9 mouse cellular contexts compared by ENCODE assay signal in genomic region chr6:99374448-99375271, GRCm38 (mm10).
DNase-seq lines count a peak whose midpoint lies in the region; ATAC-seq lines count a peak whose summit lies in the region.
"Had no signal": no experiment of that assay in that cellular context is flagged by ENCODE, and none has a peak within 500 bp of the region (broad histone marks: within the 10 kb centered on the region; RNA-seq: fewer than 3 reads in every experiment).

No protein-coding gene starts in this region.

- peaks cover 4% of the 10 kb centered on the region; the same call in 1 of the 2 replicates for H3K27me3 ChIP-seq in kidney, embryonic 15.5 days
- H3K27me3 ChIP-seq in embryonic facial prominence, embryonic 15.5 days: no peaks in the 10 kb centered on the region

- no peak overlapping the region for H3K4me3 ChIP-seq in kidney, embryonic 15.5 days (replicated peaks)
- no peak overlapping the region for H3K4me3 ChIP-seq in embryonic facial prominence, embryonic 15.5 days (replicated peaks)

- H3K4me2 ChIP-seq in kidney, embryonic 15.5 days: no peak overlapping the region
- no peak overlapping the region for H3K4me2 ChIP-seq in embryonic facial prominence, embryonic 15.5 days (replicated peaks)

- H3K36me3 ChIP-seq in kidney, embryonic 15.5 days: no peaks in the 10 kb centered on the region
- H3K36me3 ChIP-seq in embryonic facial prominence, embryonic 15.5 days: no peaks in the 10 kb centered on the region

- H3K9me3 ChIP-seq in kidney, embryonic 15.5 days (replicated peaks): no peaks in the 10 kb centered on the region
- H3K9me3 ChIP-seq in embryonic facial prominence, embryonic 15.5 days (replicated peaks): no peaks in the 10 kb centered on the region

- 0 out of 2 replicates have a peak overlapping the region, but pooled peaks have one; percentile 5 for H3K27ac ChIP-seq in kidney, embryonic 15.5 days
- peak overlapping the region; percentile 58; the same call in 1 of the 2 replicates for H3K27ac ChIP-seq in embryonic facial prominence, embryonic 15.5 days (replicated peaks)

- H3K9ac ChIP-seq in kidney, embryonic 15.5 days: no peak overlapping the region
- no peak overlapping the region for H3K9ac ChIP-seq in embryonic facial prominence, embryonic 15.5 days

- H3K4me1 ChIP-seq in kidney, embryonic 15.5 days: peaks cover 60% of the 10 kb centered on the region
- peaks cover 34% of the 10 kb centered on the region for H3K4me1 ChIP-seq in embryonic facial prominence, embryonic 15.5 days

- ATAC-seq in kidney, embryonic 15.5 days (replicated peaks; ENCODE audit: low FRiP score): no peak
- ATAC-seq in CD4-positive, CD25-positive, alpha-beta regulatory T cell, adult 4 months: peak; percentile 61
- no peak for ATAC-seq in embryonic facial prominence, embryonic 15.5 days (ENCODE audit: insufficient number of reproducible peaks, low FRiP score, low TSS enrichment, low read depth)
- no peak for ATAC-seq in monocyte, adult 5-6 weeks (replicated peaks; ENCODE audit: insufficient number of reproducible peaks, low FRiP score, low TSS enrichment, poor library complexity, severe bottlenecking)

- DNase-seq in kidney, adult 11 months: no peak
- peak; percentile 39 for DNase-seq in lung, postnatal 14 days
- no peak for DNase-seq in layer of hippocampus, adult 9-10 months (ENCODE audit: low spot score)
- no peak for DNase-seq in cerebellum, postnatal 36 days
- DNase-seq: cerebellum, adult 11-12 months had no signal

- WGBS in kidney, embryonic 15.5 days: 49% methylated on average over 19 of the region's 19 CpGs
- 55% methylated on average over 19 of the region's 19 CpGs for WGBS in embryonic facial prominence, embryonic 15.5 days
